Mouse (Mus musculus) lung, adult 2 months (tissue): Measurements from ENCODE around the gene P2rx1.

Experiments used
- CTCF ChIP-seq: fragments of 200-500 bp; IDR thresholded peaks from 2 replicates; pipeline ENCODE4 v1.5.1; 2011; ENCODE audit warnings: mild to moderate bottlenecking, low read length, control low read depth; ENCODE audit not compliant: insufficient read depth
- POLR2A ChIP-seq: fragments of 200-500 bp; IDR thresholded peaks from 2 replicates; pipeline ENCODE4 v1.6.1; 2011; ENCODE audit warnings: low read depth, mild to moderate bottlenecking, control low read depth, low read length, borderline replicate concordance; ENCODE audit errors: extremely low read depth

- TF ChIP-seq CTCF (no peak), POLR2A (no peak)
These were observed 45.3 kb upstream of the P2rx1 start for GRCm38 (mm10) chr11:72953440-72954151.
